Mouse (Mus musculus) mouse embryonic stem cell (cell line): ENCODE results near the gene Klra6.
"Not testable (repeated sequence)": the region's sequence is repeated elsewhere in the genome, so short reads cannot be mapped to it uniquely, and the experiment has no call there.

Experiments
- in situ Hi-C, 2 experiments: fragments of 300-500 bp; cut with MboI; formaldehyde crosslinking; loops; 1 replicate in 1 of 2; 3 replicates in 1 of 2; pipeline ENCODE4 v1.14.3; 2019 to 2020; ENCODE audit warnings: low sequenced_read_pairs in 2 of 2, low pct_unique_long_range_greater_than_20kb in 1 of 2, mixed read lengths in 1 of 2; ENCODE audit not compliant: unreplicated experiment in 1 of 2

The Klra6 gene

GRCm38 (mm10) chr6:130026854-130027253, at the start of gene Klra6:
Gene Klra6, minus strand, starts transcription at chr6:130026954.
- in situ Hi-C loops: loop anchor here in 1 of 2 experiments (10.0 kb wide), 1 partner anchor 68 kb away; no protein-coding TSS in a partner anchor

DNA sequence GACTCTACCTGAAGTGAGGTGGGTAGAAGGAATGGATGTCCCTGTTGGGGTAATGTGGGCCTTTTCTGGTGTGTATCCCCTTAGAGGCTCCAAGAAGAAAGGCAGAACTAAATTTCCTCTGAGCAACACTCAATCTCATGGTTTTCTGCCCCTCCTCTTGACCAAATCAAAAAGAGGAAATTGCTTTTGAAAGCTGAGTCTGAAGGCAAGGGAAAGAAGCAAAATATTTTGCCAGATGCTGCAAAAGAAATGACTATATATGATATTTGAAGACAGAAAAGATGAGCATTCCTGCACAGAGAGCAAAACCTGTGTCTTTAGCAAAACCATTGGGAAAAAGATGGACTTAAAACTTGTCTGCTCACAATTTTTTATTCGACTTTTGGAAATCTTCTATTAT, 40.4 kb upstream of the Klra6 start, which contains the start of gene Klra4:
Gene Klra4, minus strand, starts transcription at position 101 of the 400 bp plus-strand sequence.
- in situ Hi-C loops: loop anchor here in 1 of 2 experiments (10.0 kb wide), 1 partner anchor 82 kb away; no protein-coding TSS in a partner anchor

- in situ Hi-C loops: loop anchor here in 1 of 2 experiments (10.0 kb wide), 1 partner anchor 80 kb away; no protein-coding TSS in a partner anchor
These were observed 38.4 kb upstream of the Klra6 start for GRCm38 (mm10) chr6:130065196-130065595.

DNA sequence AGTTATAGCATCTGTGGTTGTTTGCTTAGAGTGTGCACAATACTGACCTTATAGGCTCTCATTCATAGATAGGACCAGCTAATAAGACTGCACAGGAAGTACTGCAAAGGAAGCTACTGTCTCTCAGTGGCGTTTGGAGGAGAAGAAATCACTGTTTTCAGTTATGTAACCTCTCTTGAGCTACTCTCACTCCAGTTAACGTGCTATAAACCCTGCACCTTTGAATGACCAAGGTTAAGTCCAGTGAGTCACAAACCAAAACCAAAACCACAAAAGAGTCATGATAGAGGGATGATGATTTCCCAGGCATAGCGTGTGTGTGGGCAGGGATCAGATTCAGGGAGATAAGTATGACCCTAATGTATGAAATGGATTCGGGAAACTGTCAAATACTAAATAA, 8.4 kb upstream of the Klra6 start:
- in situ Hi-C loops: not testable (repeated sequence)

GRCm38 (mm10) chr6:130031493-130032089, 4.8 kb upstream of the Klra6 start:
- in situ Hi-C loops: loop anchor here in 1 of 2 experiments (5.0 kb wide), 1 partner anchor 109 kb away; no protein-coding TSS in a partner anchor
